26 mouse cellular contexts compared by ENCODE assay signal in genomic region chr12:78678807-78679189, GRCm38 (mm10). TPM values are rescaled to one million over a fixed set of nuclear protein-coding genes. Genes with fewer than 3 reads are reported as not detected.
"Had no signal": no experiment of that assay in that cellular context is flagged by ENCODE, and none has a peak within 500 bp of the region (broad histone marks: within the 10 kb centered on the region; RNA-seq: fewer than 3 reads in every experiment).

No protein-coding gene starts in this region.

- H3K4me1 ChIP-seq: kidney, embryonic 15.5 days; midbrain, embryonic 12.5 days; midbrain, embryonic 15.5 days; neural tube, embryonic 12.5 days; neural tube, embryonic 15.5 days had no signal

- H3K27ac ChIP-seq: kidney, embryonic 15.5 days; left cerebral cortex, adult 2 months; liver, embryonic 13.5 days; lung, embryonic 15.5 days; midbrain, embryonic 12.5 days; midbrain, embryonic 15.5 days; neural tube, embryonic 12.5 days; neural tube, embryonic 15.5 days; stomach, postnatal 0 days had no signal

- H3K4me3 ChIP-seq: kidney, embryonic 15.5 days; left cerebral cortex, adult 2 months; liver, embryonic 13.5 days; lung, embryonic 15.5 days; midbrain, embryonic 12.5 days; midbrain, embryonic 15.5 days; neural tube, embryonic 12.5 days; neural tube, embryonic 15.5 days had no signal

- H3K36me3 ChIP-seq: kidney, embryonic 15.5 days; liver, embryonic 13.5 days; lung, embryonic 15.5 days; midbrain, embryonic 12.5 days; neural tube, embryonic 12.5 days had no signal

- H3K27me3 ChIP-seq: kidney, embryonic 15.5 days; liver, embryonic 13.5 days; lung, embryonic 15.5 days; midbrain, embryonic 12.5 days; midbrain, embryonic 15.5 days; neural tube, embryonic 12.5 days; neural tube, embryonic 15.5 days had no signal

- DNase-seq: kidney, adult 8-10 months; kidney, postnatal 10 days; kidney, postnatal 36 days; layer of hippocampus, postnatal 36 days; liver, embryonic 13.5 days; liver, postnatal 0 days; lung, postnatal 10 days; lung, postnatal 4 days; retina, postnatal 1 day; right cerebral cortex, postnatal 25 days; spleen, adult 18-20 months; thymus, adult 2 months; thymus, postnatal 14 days; thymus, postnatal 4 days had no signal

- H3K9ac ChIP-seq: kidney, embryonic 15.5 days; liver, embryonic 13.5 days; liver, postnatal 0 days; lung, embryonic 15.5 days; midbrain, embryonic 12.5 days; midbrain, embryonic 15.5 days; neural tube, embryonic 12.5 days; neural tube, embryonic 15.5 days had no signal

- H3K9me3 ChIP-seq: kidney, embryonic 15.5 days; liver, embryonic 13.5 days; lung, embryonic 15.5 days; midbrain, embryonic 12.5 days; midbrain, embryonic 15.5 days; neural tube, embryonic 12.5 days; neural tube, embryonic 15.5 days had no signal

RNA-seq across cellular contexts. Expression of gene Fam71d, which starts 12.5 kb away (rescaled TPM):
- total RNA-seq: megakaryocyte progenitor cell, adult 5-6 weeks had no signal
- polyA plus RNA-seq: kidney, embryonic 15.5 days; limb, embryonic 11.5 days; limb, embryonic 14.5 days; liver, embryonic 13.5 days; liver, postnatal 0 days; lung, embryonic 15.5 days; midbrain, embryonic 12.5 days; neural tube, embryonic 12.5 days; stomach, embryonic 14.5 days; stomach, postnatal 0 days; thymus, adult 2 months had no signal
